Mouse (Mus musculus) kidney, adult 8-10 months (tissue): ENCODE results near the gene Hoxa7.

Source experiments
- DNase-seq, 2 experiments: peaks; one replicate each; pipeline ENCODE4 v3.0.0; 2022

Hoxa7 gene

GRCm38 (mm10) chr6:52223939-52224760, 2.5 kb upstream of the Hoxa7 start:
- peak in 1 of 2 experiments; percentile 37 for DNase-seq

- DNase-seq: peak in 1 of 2 experiments; percentile 21
These were observed 1.1 kb upstream of the Hoxa7 start for GRCm38 (mm10) chr6:52222729-52223128.

- DNase-seq: no peak
These were observed 485 bp upstream of the Hoxa7 start for GRCm38 (mm10) chr6:52221993-52222685.

GRCm38 (mm10) chr6:52220865-52221310, 766 bp downstream of the Hoxa7 start:
- DNase-seq: no peak

- peak in 1 of 2 experiments; percentile 71 for DNase-seq
These were observed 1.4 kb downstream of the Hoxa7 start for GRCm38 (mm10) chr6:52220003-52220864.

GRCm38 (mm10) chr6:52219234-52219942, 2.3 kb downstream of the Hoxa7 start:
- peak in 1 of 2 experiments; percentile 25 for DNase-seq

GRCm38 (mm10) chr6:52218643-52219215, 2.9 kb downstream of the Hoxa7 start:
- DNase-seq: peak in 1 of 2 experiments; percentile 24

GRCm38 (mm10) chr6:52217895-52218642, 3.6 kb downstream of the Hoxa7 start:
- peak in 1 of 2 experiments; percentile 48 for DNase-seq

GRCm38 (mm10) chr6:52217459-52217768, 4.2 kb downstream of the Hoxa7 start:
- DNase-seq: peak; percentile 93 to 94

- peak in 1 of 2 experiments; percentile 61 for DNase-seq
These were observed 4.8 kb downstream of the Hoxa7 start for GRCm38 (mm10) chr6:52216691-52217458.

GRCm38 (mm10) chr6:52215771-52216535, 5.7 kb downstream of the Hoxa7 start:
- peak; percentile 37 to 53 for DNase-seq

- DNase-seq: peak; percentile 20 to 29
These were observed 6.6 kb downstream of the Hoxa7 start for GRCm38 (mm10) chr6:52215070-52215469.

- DNase-seq: peak; percentile 15 to 37
These were observed 7.4 kb downstream of the Hoxa7 start for GRCm38 (mm10) chr6:52214271-52214670.

- DNase-seq: peak; percentile 87 to 88
These were observed 8.3 kb downstream of the Hoxa7 start, which contains the start of the genes Hoxa3 and Gm28308 for GRCm38 (mm10) chr6:52213119-52213986. Gene Hoxa3 (minus strand): TSS chr6:52213336. Gene Gm28308 (minus strand): TSS chr6:52213339.

GRCm38 (mm10) chr6:52212556-52213118, 9.0 kb downstream of the Hoxa7 start:
- peak; percentile 72 to 78 for DNase-seq

GRCm38 (mm10) chr6:52211961-52212360, 9.7 kb downstream of the Hoxa7 start:
- DNase-seq: peak; percentile 31 to 41

GRCm38 (mm10) chr6:52211170-52211935, 10.3 kb downstream of the Hoxa7 start:
- peak; percentile 82 to 87 for DNase-seq
